Mouse (Mus musculus) limb, embryonic 10.5 days (tissue): ENCODE data around the gene Clic4. TPM values are rescaled to one million over a fixed set of nuclear protein-coding genes. Genes with fewer than 3 reads are reported as not detected.

Experiments used
- DNase-seq: peaks from one replicate; pipeline ENCODE4 v3.0.0-alpha.2; 2017; ENCODE audit warnings: low spot score
- H3K27ac ChIP-seq: fragments of 300-500 bp; sonication (generic); 2 replicates; pipeline ENCODE4 v1.5.1; 2016; ENCODE audit warnings: mild to moderate bottlenecking
- H3K27me3 ChIP-seq: fragments of 300-500 bp; sonication (generic); 2 replicates; pipeline ENCODE4 v1.6.1; 2016; ENCODE audit warnings: low read depth, mild to moderate bottlenecking; ENCODE audit not compliant: poor library complexity, severe bottlenecking
- H3K36me3 ChIP-seq: fragments of 300-500 bp; sonication (generic); 2 replicates; pipeline ENCODE4 v1.6.1; 2016; ENCODE audit warnings: mild to moderate bottlenecking, moderate library complexity
- H3K4me1 ChIP-seq: fragments of 300-500 bp; sonication (generic); 2 replicates; pipeline ENCODE4 v1.6.1; 2016
- H3K4me3 ChIP-seq: fragments of 300-500 bp; sonication (generic); 2 replicates; pipeline ENCODE4 v1.5.1; 2016; ENCODE audit warnings: mild to moderate bottlenecking, moderate library complexity
- H3K9me3 ChIP-seq: fragments of 300-500 bp; sonication (generic); replicated peaks from 2 replicates; pipeline ENCODE4 v1.6.1; 2016; ENCODE audit warnings: mild to moderate bottlenecking
- WGBS: fragments of 180-500 bp; shearing (Covaris S2); methylation state at CpG from one replicate; pipeline ENCODE4 v1.1.7; 2016; 5-methylcytosine and 5-hydroxymethylcytosine counted together
- polyA plus RNA-seq: library from polyadenylated mRNA; unstranded; fragments of >200 nt; fragmentation: Nextera tagmentation; extraction: Ambion mirVana; gene quantifications from 2 replicates; pipeline ENCODE4 v1.2.1, GENCODE M21; 2016

The Clic4 gene
- polyA plus RNA-seq, 1 experiment from 2014 or later = 220 TPM

DNA sequence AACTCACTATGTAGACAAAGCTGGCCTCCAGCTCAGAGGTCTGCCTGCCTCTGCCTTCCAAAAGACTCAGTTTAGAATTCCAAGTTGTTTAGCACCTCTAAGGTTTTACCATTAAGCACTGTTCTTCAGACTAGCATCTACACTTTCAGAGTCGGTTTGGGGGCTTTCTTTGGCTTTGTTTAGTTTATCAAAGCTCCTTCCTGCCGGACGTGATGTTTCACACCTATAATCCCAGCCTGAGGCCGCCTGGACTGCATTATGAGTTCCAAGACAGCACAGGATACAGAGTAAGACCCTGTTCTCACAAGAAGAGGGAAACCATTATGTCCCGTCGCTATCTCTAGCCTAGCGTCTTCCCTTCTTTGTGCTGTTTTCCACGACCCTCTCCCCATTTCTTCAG lies 2.1 kb downstream of the Clic4 start:
- Histone ChIP-seq H3K27me3 (peaks cover 18% of the 10 kb centered on the region; the same call in 1 of the 2 replicates), H3K4me1 (peaks cover 47% of the 10 kb centered on the region), H3K36me3 (peaks cover 40% of the 10 kb centered on the region), H3K9me3 (no peaks in the 10 kb centered on the region), H3K27ac (peak overlapping the region; percentile 7; the same call in 1 of the 2 replicates), H3K4me3 (peak overlapping the region; percentile 92)
- DNase-seq = no peak
- WGBS = 46% methylated on average over 8 of the region's 8 CpGs

DNA sequence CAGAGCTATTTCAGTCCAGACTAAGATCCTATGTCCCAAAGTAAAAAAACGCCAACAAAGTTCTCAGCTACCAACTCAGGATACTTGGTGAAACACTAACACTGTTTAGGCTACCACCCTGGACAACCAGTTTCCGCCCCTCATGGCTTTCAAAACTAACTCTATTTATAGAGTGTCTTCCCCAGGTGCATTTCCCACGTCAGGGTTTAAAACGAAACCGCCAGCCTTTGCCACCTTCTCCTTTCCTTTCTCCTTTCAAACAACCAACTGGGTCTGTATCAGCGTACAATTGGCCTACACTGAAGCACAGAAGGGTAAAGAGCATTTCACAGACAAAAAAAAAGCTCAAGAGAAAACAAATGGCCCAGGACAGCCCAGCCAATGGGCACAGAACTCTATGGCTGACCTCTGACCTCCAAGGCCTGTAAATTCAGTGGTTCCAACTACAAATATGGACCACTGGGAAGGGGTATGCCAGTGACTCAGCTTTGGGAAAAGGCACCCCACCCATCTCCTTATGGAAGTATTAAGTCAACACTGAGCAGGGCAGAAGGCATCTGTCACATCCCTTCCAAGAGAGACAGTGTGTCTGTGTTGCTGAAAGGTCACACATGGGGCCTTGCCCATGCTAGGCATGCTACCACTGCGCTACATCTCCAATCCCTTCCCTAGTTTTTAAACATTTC lies 2.8 kb downstream of the Clic4 start:
- WGBS = 85% methylated on average over 7 of the region's 7 CpGs
- H3K9me3 ChIP-seq = no peaks in the 10 kb centered on the region
- peaks cover 49% of the 10 kb centered on the region for H3K4me1 ChIP-seq
- no peak for DNase-seq
- peak overlapping the region; percentile 92 for H3K4me3 ChIP-seq
- H3K27ac ChIP-seq = 0 out of 2 replicates have a peak overlapping the region, but pooled peaks have one; percentile 7
- H3K36me3 ChIP-seq = peaks cover 45% of the 10 kb centered on the region
- peaks cover 12% of the 10 kb centered on the region; the same call in 1 of the 2 replicates for H3K27me3 ChIP-seq

DNA sequence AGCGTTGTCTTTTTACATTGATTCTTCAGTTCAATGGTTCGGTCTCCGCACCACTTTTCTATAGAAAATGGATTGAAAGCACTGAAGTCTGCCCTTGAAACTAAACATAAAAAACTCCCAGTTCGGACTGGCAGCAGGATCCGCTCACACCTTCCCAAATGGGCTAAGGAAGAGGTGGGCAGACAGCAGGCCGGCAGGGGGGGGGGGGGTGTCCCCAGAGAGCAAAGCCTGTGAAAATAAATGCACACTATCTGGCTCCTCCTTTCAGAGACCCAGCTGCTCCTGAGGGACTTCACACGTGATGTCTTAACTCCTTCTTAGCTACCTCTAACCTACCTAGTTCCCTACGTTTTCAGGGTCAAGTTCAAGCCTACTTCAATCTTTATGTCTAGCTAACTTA lies 5.1 kb downstream of the Clic4 start:
- H3K9me3 ChIP-seq = no peaks in the 10 kb centered on the region
- no peaks in the 10 kb centered on the region for H3K27me3 ChIP-seq
- no peak overlapping the region for H3K27ac ChIP-seq
- no peak overlapping the region for H3K4me3 ChIP-seq
- no peak for DNase-seq
- 75% methylated on average over 8 of the region's 8 CpGs for WGBS
- peaks cover 65% of the 10 kb centered on the region for H3K36me3 ChIP-seq
- peaks cover 42% of the 10 kb centered on the region for H3K4me1 ChIP-seq

DNA sequence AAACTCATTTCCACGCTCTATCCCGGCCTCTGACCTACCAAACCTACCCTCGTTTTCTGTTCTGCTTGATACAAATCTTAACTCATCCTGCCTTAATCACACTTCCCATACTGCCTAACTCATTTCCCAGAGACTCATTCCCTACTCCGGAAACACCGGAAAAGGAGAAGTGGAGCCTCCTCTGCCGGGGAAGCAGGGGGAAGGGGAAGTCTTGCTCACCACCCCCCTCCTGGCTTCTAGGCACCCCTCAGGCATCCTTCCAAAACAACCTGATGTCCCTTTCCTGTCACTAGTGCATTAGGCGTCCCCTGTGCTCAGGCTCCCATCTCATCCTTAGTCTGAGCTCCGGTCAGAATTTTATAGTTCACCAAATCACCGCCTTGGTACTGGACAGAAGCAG lies 5.6 kb downstream of the Clic4 start:
- H3K27ac ChIP-seq = no peak overlapping the region
- no peak for DNase-seq
- H3K9me3 ChIP-seq = no peaks in the 10 kb centered on the region
- H3K4me1 ChIP-seq = peaks cover 42% of the 10 kb centered on the region
- H3K4me3 ChIP-seq = no peak overlapping the region
- H3K36me3 ChIP-seq = peaks cover 70% of the 10 kb centered on the region
- WGBS = 79% methylated on average over 9 of the region's 9 CpGs
- H3K27me3 ChIP-seq = no peaks in the 10 kb centered on the region

DNA sequence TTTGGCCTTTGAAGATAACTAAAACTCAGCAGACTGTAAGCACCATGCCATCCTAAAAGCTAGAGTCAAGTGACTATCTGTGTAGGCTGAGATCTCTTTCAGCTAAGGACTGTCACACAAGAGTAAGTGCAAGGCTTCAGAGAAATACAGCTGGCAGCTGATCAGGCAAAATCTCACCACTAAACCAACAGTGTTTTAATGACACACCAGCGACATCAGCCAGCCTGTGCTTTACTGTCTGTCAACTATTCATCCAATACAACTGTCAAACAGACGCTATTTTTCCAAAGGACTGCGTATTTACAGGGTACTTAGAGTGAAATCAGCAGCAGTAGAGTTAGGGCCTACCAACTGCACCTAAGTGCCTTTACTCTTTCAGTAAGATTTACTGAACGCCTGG lies 12.2 kb downstream of the Clic4 start:
- peaks cover 9% of the 10 kb centered on the region; the same call in 1 of the 2 replicates for H3K4me1 ChIP-seq
- no peak overlapping the region for H3K27ac ChIP-seq
- H3K4me3 ChIP-seq = no peak overlapping the region
- no peaks in the 10 kb centered on the region for H3K9me3 ChIP-seq
- H3K36me3 ChIP-seq = peaks cover 70% of the 10 kb centered on the region
- no peak for DNase-seq
- WGBS = 83% methylated on average over 4 of the region's 4 CpGs
- no peaks in the 10 kb centered on the region for H3K27me3 ChIP-seq

DNA sequence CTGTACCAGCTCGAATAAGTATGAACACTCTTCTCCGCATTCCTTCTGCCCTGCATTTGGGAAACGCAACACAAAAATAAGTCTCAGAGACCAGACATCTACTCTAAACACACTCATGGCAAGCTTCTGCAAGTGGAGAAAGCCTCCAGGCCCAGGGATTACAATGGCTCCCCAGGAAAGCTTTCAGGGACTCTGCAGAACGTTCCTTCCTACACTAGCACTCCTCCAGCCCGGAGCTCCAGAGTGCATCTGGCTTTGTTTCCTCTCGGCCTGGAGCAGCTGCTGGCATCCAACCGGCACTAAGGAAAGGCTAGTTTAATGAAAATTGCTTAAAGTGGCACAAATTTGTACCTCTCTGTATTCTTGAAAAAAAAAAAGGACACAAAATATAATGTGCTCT lies 14.1 kb downstream of the Clic4 start:
- H3K36me3 ChIP-seq = peaks cover 66% of the 10 kb centered on the region
- H3K4me3 ChIP-seq = no peak overlapping the region
- H3K4me1 ChIP-seq = peaks cover 14% of the 10 kb centered on the region; the same call in 1 of the 2 replicates
- H3K27ac ChIP-seq = 0 out of 2 replicates have a peak overlapping the region, but pooled peaks have one; percentile 42
- H3K9me3 ChIP-seq = no peaks in the 10 kb centered on the region
- no peaks in the 10 kb centered on the region for H3K27me3 ChIP-seq
- DNase-seq = no peak
- WGBS = 78% methylated on average over 7 of the region's 7 CpGs

DNA sequence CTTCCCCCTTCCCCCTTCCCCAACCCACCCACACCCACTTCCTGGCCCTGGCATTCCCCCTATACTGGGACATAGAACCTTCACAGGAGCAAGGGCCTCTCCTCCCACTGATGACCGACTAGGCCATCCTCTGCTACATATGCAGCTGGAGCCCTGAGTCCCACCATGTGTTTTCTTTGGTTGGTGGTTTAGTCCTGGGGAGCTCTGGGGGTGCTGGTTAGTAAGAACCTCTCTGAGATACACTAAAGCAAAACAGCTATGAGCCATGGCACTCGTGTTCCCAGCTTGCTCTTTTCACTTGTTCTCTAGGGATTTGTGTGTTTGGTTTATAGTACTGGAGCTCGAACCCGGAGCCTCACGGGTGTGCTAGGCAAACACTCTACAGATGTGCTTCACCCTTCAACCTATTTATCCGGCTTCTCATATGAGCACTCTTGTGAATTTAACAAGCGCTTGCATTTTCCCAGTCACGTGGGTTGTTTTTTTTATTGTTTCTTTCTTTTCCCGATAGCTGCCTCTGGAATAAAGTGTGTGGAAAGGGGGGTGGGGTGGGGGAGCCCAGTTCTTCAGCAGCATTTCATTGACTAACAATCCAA lies 14.6 kb downstream of the Clic4 start:
- 90% methylated on average over 9 of the region's 9 CpGs for WGBS
- DNase-seq = no peak
- H3K27ac ChIP-seq = no peak overlapping the region
- H3K9me3 ChIP-seq = no peaks in the 10 kb centered on the region
- no peak overlapping the region for H3K4me3 ChIP-seq
- H3K4me1 ChIP-seq = peaks cover 14% of the 10 kb centered on the region; the same call in 1 of the 2 replicates
- peaks cover 64% of the 10 kb centered on the region for H3K36me3 ChIP-seq
- H3K27me3 ChIP-seq = no peaks in the 10 kb centered on the region

DNA sequence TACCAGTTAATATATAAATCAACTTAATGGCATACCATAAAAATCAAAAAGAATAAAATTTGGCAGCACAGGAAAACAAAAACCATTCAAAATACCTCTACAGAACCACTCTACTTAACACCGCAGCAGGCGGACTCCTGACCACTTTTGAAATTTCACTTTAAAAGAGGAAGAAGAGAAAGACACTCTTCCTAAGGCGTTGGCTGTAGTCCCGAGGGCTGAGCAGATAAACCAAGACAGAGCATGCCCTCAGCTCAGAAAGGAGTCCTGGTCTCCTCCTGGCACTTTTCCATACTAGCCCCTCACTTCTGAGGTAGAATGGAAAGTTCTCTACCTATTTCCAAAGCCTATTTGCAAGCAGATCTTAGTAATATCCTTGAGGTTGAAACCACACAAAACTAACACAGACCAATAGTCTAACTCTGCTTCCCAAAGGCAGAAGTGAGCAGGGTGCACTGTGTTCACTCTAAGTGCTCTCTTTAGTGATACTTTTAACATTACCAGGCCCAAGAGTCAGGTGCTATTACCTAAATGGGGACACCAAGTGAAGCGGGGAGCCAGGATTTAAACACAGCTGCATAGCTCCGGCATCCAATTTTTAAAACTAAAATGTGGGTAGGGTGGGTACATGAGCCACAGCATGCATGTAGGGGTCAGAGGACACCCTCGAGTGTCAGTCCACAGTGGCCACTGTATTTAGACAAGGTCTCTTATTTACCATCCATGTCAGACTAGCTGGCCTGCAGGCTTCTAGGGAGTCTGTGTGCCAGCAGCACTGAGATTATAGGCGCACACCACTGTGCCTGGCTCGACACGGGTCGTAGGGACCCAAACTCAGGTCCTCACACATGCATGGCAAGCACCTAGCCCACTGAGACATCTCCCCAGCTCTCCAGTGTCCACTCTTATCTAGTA lies 15.8 kb downstream of the Clic4 start:
- H3K9me3 ChIP-seq = no peaks in the 10 kb centered on the region
- H3K27ac ChIP-seq = no peak overlapping the region
- H3K4me1 ChIP-seq = peaks cover 14% of the 10 kb centered on the region; the same call in 1 of the 2 replicates
- DNase-seq = no peak
- H3K36me3 ChIP-seq = peaks cover 52% of the 10 kb centered on the region
- 92% methylated on average over 11 of the region's 11 CpGs for WGBS
- no peak overlapping the region for H3K4me3 ChIP-seq
- H3K27me3 ChIP-seq = no peaks in the 10 kb centered on the region

DNA sequence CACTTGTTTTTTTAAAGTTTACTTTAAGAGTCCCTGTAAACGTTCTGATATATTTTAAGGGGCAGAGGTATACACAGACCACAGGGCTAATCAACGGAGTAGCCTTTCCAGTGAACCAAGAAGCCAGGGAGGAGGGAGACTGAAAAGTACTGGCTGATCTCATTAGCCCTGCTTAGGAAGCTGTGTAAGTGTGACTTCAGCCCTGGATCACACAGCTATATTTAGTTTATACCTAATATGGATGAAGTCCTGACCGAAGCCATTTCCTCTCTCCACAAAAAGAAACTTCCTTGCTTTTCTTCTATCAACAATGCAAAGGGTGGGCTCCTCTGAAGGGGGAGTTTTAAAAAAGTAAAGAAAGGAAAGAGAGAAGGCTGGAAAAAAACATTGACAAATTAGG lies 17.8 kb downstream of the Clic4 start:
- WGBS = 85% methylated on average over 3 of the region's 3 CpGs
- DNase-seq = no peak

DNA sequence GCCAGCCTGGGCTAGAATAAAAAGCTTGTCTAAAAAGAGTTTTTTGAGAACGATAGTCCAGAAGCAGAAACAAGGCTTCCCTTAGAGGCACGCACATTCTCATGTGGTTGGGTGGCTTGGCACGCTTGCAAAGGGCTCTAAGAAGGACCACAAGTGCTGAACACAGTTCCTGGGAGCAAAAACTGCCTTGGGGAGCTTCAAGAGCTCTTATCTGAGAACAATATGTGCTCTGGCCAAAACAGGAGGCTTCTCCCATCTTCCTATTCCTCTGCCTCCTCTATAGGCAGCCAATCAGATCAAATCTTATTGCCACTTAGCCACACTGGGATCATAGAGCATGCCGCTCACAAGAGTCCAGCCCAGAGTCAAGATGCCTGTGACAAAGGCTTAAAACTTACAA lies 18.3 kb downstream of the Clic4 start:
- no peak for DNase-seq
- Histone ChIP-seq H3K27me3 (no peaks in the 10 kb centered on the region), H3K9me3 (no peaks in the 10 kb centered on the region), H3K4me1 (peaks cover 14% of the 10 kb centered on the region; the same call in 1 of the 2 replicates), H3K27ac (peak overlapping the region; percentile 56; the same call in 1 of the 2 replicates), H3K4me3 (no peak overlapping the region), H3K36me3 (peaks cover 54% of the 10 kb centered on the region)
- WGBS = 93% methylated on average over 4 of the region's 4 CpGs

More for the DNA sequence above, 17.8 kb downstream of the Clic4 start:
- Histone ChIP-seq H3K4me3 (no peak overlapping the region), H3K4me1 (peaks cover 14% of the 10 kb centered on the region; the same call in 1 of the 2 replicates), H3K9me3 (no peaks in the 10 kb centered on the region), H3K27me3 (no peaks in the 10 kb centered on the region), H3K36me3 (peaks cover 52% of the 10 kb centered on the region), H3K27ac (peak overlapping the region; percentile 56; the same call in 1 of the 2 replicates)

DNA sequence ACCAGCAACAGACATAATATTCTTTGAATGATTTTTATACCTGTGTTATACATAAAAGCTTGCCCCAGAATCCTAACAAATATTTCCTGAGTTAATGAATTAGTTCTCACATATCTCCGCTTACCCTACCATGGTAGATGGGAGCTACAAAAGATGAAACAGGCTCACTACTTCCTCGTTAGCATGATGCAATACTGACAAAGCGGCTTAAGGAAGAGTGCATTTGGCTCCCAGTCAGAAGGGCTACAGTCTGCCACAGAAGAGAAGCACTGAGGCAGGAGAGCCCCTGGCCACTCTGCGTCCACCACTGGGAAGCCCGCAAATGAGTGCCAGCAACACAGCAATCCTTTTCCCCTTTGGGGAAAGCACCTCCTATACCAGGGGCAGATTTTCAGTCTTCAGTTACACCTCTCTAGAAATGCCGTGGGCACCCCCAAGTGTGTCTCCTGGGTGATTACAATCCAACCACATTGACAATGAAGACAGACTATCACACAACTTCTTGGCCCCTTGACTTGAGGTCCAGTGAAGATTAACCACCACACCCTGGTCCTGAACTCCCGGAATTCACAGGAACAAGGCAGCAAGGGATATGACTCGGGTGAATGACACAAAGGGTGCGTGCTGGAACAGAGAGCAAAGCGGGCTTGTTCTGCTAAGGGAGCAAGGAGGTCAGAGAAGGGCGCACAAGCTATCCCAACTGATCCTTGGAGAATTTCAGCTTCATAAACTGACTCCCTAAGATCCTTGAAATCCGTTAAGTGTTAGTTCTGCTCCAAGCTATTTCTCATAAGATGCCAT lies 19.2 kb downstream of the Clic4 start:
- Histone ChIP-seq H3K36me3 (peaks cover 54% of the 10 kb centered on the region), H3K27me3 (no peaks in the 10 kb centered on the region), H3K9me3 (no peaks in the 10 kb centered on the region), H3K4me1 (peaks cover 10% of the 10 kb centered on the region; the same call in 1 of the 2 replicates), H3K27ac (no peak overlapping the region), H3K4me3 (no peak overlapping the region)
- no peak for DNase-seq
- WGBS = 94% methylated on average over 12 of the region's 12 CpGs

DNA sequence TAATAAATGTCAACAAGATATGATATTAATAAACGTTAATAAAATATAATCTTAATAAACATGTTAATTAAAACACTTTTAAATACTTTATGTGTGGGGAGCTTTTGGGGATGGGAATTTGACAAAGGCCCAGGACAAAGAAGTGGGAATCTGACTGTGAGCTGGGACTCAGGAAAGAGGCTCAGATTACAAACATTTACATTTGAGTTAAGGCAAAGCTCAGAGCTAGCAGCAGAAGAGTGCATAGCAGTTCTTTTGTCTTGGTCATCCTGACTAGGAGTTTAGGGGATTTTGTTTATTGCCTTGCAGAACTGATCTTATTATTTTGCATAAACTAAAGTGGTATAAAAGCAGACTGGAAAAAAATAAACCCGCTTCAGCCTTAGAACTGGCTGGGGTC lies 20.8 kb downstream of the Clic4 start:
- H3K4me1 ChIP-seq = peaks cover 23% of the 10 kb centered on the region
- H3K4me3 ChIP-seq = no peak overlapping the region
- 49% methylated on average over 2 of the region's 2 CpGs for WGBS

More for the DNA sequence above, 20.8 kb downstream of the Clic4 start:
- Histone ChIP-seq H3K27ac (no peak overlapping the region), H3K9me3 (no peaks in the 10 kb centered on the region), H3K27me3 (no peaks in the 10 kb centered on the region), H3K36me3 (peaks cover 41% of the 10 kb centered on the region)
- no peak for DNase-seq
